Mouse (Mus musculus) limb, embryonic 15.5 days (tissue): ENCODE results near the gene Txndc16. TPM values are rescaled to one million over a fixed set of nuclear protein-coding genes. Genes with fewer than 3 reads are reported as not detected.

Experiments
- ATAC-seq: fragments of 200-750 bp; cut with Nextera tagmentation; 2 replicates; pipeline ENCODE4 v1.8.0; 2017; ENCODE audit warnings: low read depth, moderate TSS enrichment; ENCODE audit not compliant: insufficient number of reproducible peaks, low FRiP score, low TSS enrichment
- H3K27ac ChIP-seq: fragments of 300-500 bp; sonication (generic); 2 replicates; pipeline ENCODE4 v1.5.1; 2015; ENCODE audit warnings: moderate library complexity, mild to moderate bottlenecking, inconsistent platforms
- H3K27me3 ChIP-seq: fragments of 300-500 bp; sonication (generic); 2 replicates; pipeline ENCODE4 v1.6.1; 2015; ENCODE audit warnings: inconsistent platforms
- H3K36me3 ChIP-seq: fragments of 300-500 bp; sonication (generic); 2 replicates; pipeline ENCODE4 v1.6.1; 2015; ENCODE audit warnings: inconsistent platforms
- H3K4me1 ChIP-seq: fragments of 300-500 bp; sonication (generic); 2 replicates; pipeline ENCODE4 v1.6.1; 2015; ENCODE audit warnings: inconsistent platforms
- H3K4me2 ChIP-seq: fragments of 300-500 bp; sonication (generic); 2 replicates; pipeline ENCODE4 v1.6.1; 2015; ENCODE audit warnings: mild to moderate bottlenecking, inconsistent platforms
- H3K4me3 ChIP-seq: fragments of 300-500 bp; sonication (generic); 2 replicates; pipeline ENCODE4 v1.5.1; 2015; ENCODE audit warnings: mild to moderate bottlenecking, inconsistent platforms
- H3K9ac ChIP-seq: fragments of 300-500 bp; sonication (generic); 2 replicates; pipeline ENCODE4 v1.6.1; 2015; ENCODE audit warnings: inconsistent platforms
- H3K9me3 ChIP-seq: fragments of 300-500 bp; sonication (generic); 2 replicates; pipeline ENCODE4 v1.6.1; 2016; ENCODE audit warnings: inconsistent platforms
- WGBS: fragments of 180-500 bp; shearing (Covaris S2); methylation state at CpG from one replicate; pipeline ENCODE4 v1.1.7; 2015; 5-methylcytosine and 5-hydroxymethylcytosine counted together
- polyA plus RNA-seq: library from polyadenylated mRNA; unstranded; fragments of >200 nt; fragmentation: Nextera tagmentation; extraction: Ambion mirVana; gene quantifications from 2 replicates; pipeline ENCODE4 v1.2.1, GENCODE M21; 2015

Txndc16 gene
- polyA plus RNA-seq, 1 experiment from 2014 or later = 16.1 TPM

GRCm38 (mm10) chr14:45210683-45211082 is 9.4 kb downstream of the Txndc16 start:
- 58% methylated on average over 4 of the region's 4 CpGs for WGBS
- ATAC-seq = no peak
- H3K9me3 ChIP-seq = no peaks in the 10 kb centered on the region
- H3K27ac ChIP-seq = no peak overlapping the region
- no peaks in the 10 kb centered on the region for H3K27me3 ChIP-seq
- no peak overlapping the region for H3K9ac ChIP-seq
- no peaks in the 10 kb centered on the region for H3K36me3 ChIP-seq
- H3K4me2 ChIP-seq = no peak overlapping the region
- no peak overlapping the region for H3K4me3 ChIP-seq
- H3K4me1 ChIP-seq = no peaks in the 10 kb centered on the region

- Histone ChIP-seq H3K4me1 (no peaks in the 10 kb centered on the region), H3K4me2 (no peak overlapping the region), H3K4me3 (no peak overlapping the region), H3K36me3 (no peaks in the 10 kb centered on the region; the same call in 1 of the 2 replicates), H3K27me3 (no peaks in the 10 kb centered on the region), H3K9ac (no peak overlapping the region), H3K27ac (no peak overlapping the region), H3K9me3 (no peaks in the 10 kb centered on the region)
- ATAC-seq = no peak
Measured at GRCm38 (mm10) chr14:45200607-45201006, 19.5 kb downstream of the Txndc16 start.

- Histone ChIP-seq H3K9ac (no peak overlapping the region), H3K4me1 (no peaks in the 10 kb centered on the region), H3K4me2 (no peak overlapping the region), H3K27ac (no peak overlapping the region), H3K27me3 (no peaks in the 10 kb centered on the region), H3K9me3 (no peaks in the 10 kb centered on the region), H3K4me3 (no peak overlapping the region), H3K36me3 (no peaks in the 10 kb centered on the region)
- WGBS = 74% methylated on average over 2 of the region's 2 CpGs
- ATAC-seq = no peak
Measured at GRCm38 (mm10) chr14:45190999-45191398, 29.1 kb downstream of the Txndc16 start.

DNA sequence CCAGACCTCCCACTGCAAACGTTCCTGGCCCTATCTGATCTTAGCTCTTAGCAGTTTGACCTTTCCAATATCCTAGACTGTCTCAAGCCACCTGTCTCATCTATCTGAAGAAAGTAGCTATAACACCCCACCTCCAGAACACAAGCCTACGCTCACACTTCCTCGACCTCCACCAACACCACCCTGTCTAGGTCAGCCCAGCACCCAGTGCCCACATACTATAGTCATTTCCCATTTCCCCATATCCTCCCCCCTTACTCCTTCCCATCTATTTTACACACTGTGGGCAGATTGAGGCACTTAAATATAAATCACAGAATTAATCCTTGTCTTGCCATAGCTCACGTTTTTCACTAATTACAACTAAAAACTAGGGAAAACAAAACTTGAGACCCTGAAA is 38.5 kb downstream of the Txndc16 start:
- Histone ChIP-seq H3K4me3 (no peak overlapping the region), H3K9ac (no peak overlapping the region), H3K36me3 (no peaks in the 10 kb centered on the region), H3K4me1 (no peaks in the 10 kb centered on the region), H3K27ac (no peak overlapping the region), H3K4me2 (no peak overlapping the region), H3K27me3 (no peaks in the 10 kb centered on the region), H3K9me3 (no peaks in the 10 kb centered on the region)
- ATAC-seq = no peak
- 73% methylated on average over 4 of the region's 4 CpGs for WGBS

GRCm38 (mm10) chr14:45179606-45180005 is 40.5 kb downstream of the Txndc16 start:
- no peak overlapping the region for H3K4me3 ChIP-seq
- ATAC-seq = no peak
- no peak overlapping the region for H3K9ac ChIP-seq
- WGBS = 56% methylated on average over 2 of the region's 2 CpGs
- no peaks in the 10 kb centered on the region for H3K27me3 ChIP-seq
- no peak overlapping the region for H3K4me2 ChIP-seq
- H3K27ac ChIP-seq = no peak overlapping the region
- no peaks in the 10 kb centered on the region for H3K4me1 ChIP-seq
- H3K36me3 ChIP-seq = no peaks in the 10 kb centered on the region
- H3K9me3 ChIP-seq = no peaks in the 10 kb centered on the region

GRCm38 (mm10) chr14:45179186-45179585 is 40.9 kb downstream of the Txndc16 start:
- Histone ChIP-seq H3K27ac (no peak overlapping the region), H3K4me1 (no peaks in the 10 kb centered on the region), H3K9ac (no peak overlapping the region), H3K27me3 (no peaks in the 10 kb centered on the region), H3K9me3 (no peaks in the 10 kb centered on the region), H3K4me2 (no peak overlapping the region), H3K36me3 (no peaks in the 10 kb centered on the region), H3K4me3 (no peak overlapping the region)
- WGBS = 27% methylated on average over 2 of the region's 2 CpGs
- no peak for ATAC-seq

- Histone ChIP-seq H3K4me1 (no peaks in the 10 kb centered on the region), H3K27me3 (no peaks in the 10 kb centered on the region), H3K9me3 (no peaks in the 10 kb centered on the region), H3K36me3 (no peaks in the 10 kb centered on the region), H3K4me2 (no peak overlapping the region), H3K27ac (no peak overlapping the region), H3K9ac (no peak overlapping the region), H3K4me3 (no peak overlapping the region)
- no peak for ATAC-seq
- WGBS = 76% methylated on average over 14 of the region's 14 CpGs
Measured at GRCm38 (mm10) chr14:45175012-45175740, 45.0 kb downstream of the Txndc16 start.

DNA sequence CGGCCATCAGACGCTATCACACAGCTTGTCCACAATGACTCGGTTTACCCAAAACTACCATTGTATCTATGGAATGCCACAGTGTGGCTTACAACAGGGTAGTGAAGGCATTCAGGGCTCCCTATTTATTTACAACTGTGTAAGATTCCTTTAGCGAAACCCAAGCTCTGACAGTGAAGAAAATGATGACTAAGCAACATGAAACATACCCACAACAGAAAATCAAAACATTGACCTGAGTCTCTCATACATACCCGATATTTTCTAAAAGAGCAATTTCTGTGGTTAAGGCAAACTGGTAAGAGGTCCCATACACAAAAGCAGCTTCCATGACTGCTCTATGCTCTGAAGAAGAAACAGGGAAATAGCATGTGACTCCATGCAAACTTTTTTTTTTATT is 47.9 kb downstream of the Txndc16 start:
- ATAC-seq = no peak
- Histone ChIP-seq H3K4me3 (no peak overlapping the region), H3K9ac (no peak overlapping the region), H3K36me3 (no peaks in the 10 kb centered on the region), H3K4me1 (no peaks in the 10 kb centered on the region), H3K27me3 (no peaks in the 10 kb centered on the region), H3K9me3 (no peaks in the 10 kb centered on the region), H3K4me2 (no peak overlapping the region), H3K27ac (no peak overlapping the region)
- 96% methylated on average over 5 of the region's 5 CpGs for WGBS

DNA sequence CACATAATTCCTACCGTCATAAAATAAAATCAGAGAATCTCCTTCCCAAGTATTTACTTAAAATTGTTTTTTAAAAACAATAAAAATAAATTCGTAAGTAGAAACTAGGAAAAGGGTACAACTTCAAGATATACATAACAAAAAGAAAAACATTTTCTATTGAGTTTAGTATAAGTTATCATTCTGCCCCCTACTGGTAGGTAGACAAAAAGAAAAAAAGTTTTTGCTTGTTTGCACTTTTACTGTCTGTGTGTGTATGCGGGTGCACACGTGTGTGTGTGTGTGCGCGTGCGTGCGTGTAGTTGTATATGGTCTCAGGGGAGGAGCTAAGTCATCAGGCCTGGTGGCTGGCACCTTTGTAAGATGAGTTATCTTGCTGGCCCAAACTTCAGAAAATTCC is 52.8 kb downstream of the Txndc16 start:
- Histone ChIP-seq H3K4me3 (no peak overlapping the region), H3K36me3 (no peaks in the 10 kb centered on the region), H3K9ac (no peak overlapping the region), H3K9me3 (no peaks in the 10 kb centered on the region), H3K27ac (no peak overlapping the region), H3K27me3 (no peaks in the 10 kb centered on the region), H3K4me1 (no peaks in the 10 kb centered on the region), H3K4me2 (no peak overlapping the region)
- no peak for ATAC-seq
- 84% methylated on average over 8 of the region's 8 CpGs for WGBS

DNA sequence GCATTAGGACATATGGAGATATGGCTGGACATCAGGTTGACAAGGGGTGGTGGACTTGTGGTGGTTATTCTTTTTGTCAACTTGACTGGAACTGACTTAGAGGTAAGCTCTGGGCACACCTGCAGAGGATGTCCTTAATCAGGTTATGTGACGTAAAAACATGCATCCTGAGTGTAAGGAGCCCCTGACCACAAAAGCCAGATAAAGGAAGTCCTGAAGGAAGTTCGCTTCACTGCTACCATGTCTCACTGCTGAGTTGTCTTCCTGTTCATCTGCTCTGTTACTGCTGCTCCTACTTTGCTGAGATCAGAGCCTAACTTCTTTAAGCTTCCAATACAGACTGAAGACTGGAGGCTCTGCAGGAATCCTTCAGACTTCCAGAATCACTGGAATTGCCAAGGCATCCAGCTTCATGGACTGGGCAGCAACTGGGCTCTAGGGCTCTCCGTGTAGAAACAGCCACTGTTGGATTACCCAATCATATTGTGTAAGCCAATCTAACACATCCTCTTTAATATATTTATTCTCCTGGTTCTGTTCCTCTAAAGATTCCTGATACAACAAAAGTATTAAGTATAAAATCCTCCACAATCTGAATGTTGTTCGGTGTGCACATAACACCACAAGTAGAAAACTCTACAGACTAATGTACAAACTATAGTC is 64.5 kb downstream of the Txndc16 start:
- Histone ChIP-seq H3K36me3 (no peaks in the 10 kb centered on the region), H3K4me2 (no peak overlapping the region), H3K4me1 (no peaks in the 10 kb centered on the region), H3K9ac (no peak overlapping the region), H3K27ac (no peak overlapping the region), H3K9me3 (no peaks in the 10 kb centered on the region), H3K4me3 (no peak overlapping the region), H3K27me3 (no peaks in the 10 kb centered on the region)
- 78% methylated on average over 4 of the region's 4 CpGs for WGBS
- no peak for ATAC-seq

- Histone ChIP-seq H3K27ac (no peak overlapping the region), H3K4me2 (no peak overlapping the region), H3K36me3 (no peaks in the 10 kb centered on the region), H3K9me3 (no peaks in the 10 kb centered on the region), H3K27me3 (no peaks in the 10 kb centered on the region), H3K4me1 (no peaks in the 10 kb centered on the region), H3K4me3 (no peak overlapping the region), H3K9ac (no peak overlapping the region)
- ATAC-seq = no peak
- WGBS = 82% methylated on average over 2 of the region's 2 CpGs
Measured at GRCm38 (mm10) chr14:45153258-45153657, 66.9 kb downstream of the Txndc16 start.

- Histone ChIP-seq H3K9ac (no peak overlapping the region), H3K4me2 (no peak overlapping the region), H3K27ac (no peak overlapping the region), H3K9me3 (no peaks in the 10 kb centered on the region), H3K36me3 (no peaks in the 10 kb centered on the region), H3K27me3 (no peaks in the 10 kb centered on the region), H3K4me3 (no peak overlapping the region), H3K4me1 (no peaks in the 10 kb centered on the region)
- no peak for ATAC-seq
- WGBS = 42% methylated on average over 4 of the region's 4 CpGs
Measured at GRCm38 (mm10) chr14:45142511-45142910, 77.6 kb downstream of the Txndc16 start.
